Mouse (Mus musculus): Measurements from ENCODE around the gene Palm2.

- TF ChIP-seq CTCF (IDR thresholded peaks at IDR 0.05; ENCODE audit: low read depth, low read length): no peak
- no peak for TF ChIP-seq POLR2A (IDR thresholded peaks at IDR 0.05; ENCODE audit: borderline replicate concordance, low read depth, low read length)
Measured at GRCm38 (mm10) chr4:57574181-57574580, 140.1 kb downstream of the Palm2 start.
